Mouse (Mus musculus) brain, embryonic 14.5 days (tissue): ENCODE data around the gene Xkr8.

Experiments used
- CTCF ChIP-seq: fragments of 200-500 bp; IDR thresholded peaks from 2 replicates; pipeline ENCODE4 v1.5.1; 2012; ENCODE audit warnings: inconsistent platforms, mild to moderate bottlenecking, moderate library complexity, borderline replicate concordance; ENCODE audit not compliant: insufficient read depth, insufficient read length; ENCODE audit errors: extremely low read depth
- POLR2A ChIP-seq: fragments of 200-500 bp; IDR thresholded peaks from 2 replicates; pipeline ENCODE4 v1.6.1; 2012; ENCODE audit warnings: mild to moderate bottlenecking, inconsistent platforms, borderline replicate concordance; ENCODE audit not compliant: poor library complexity, insufficient read depth, insufficient read length, severe bottlenecking; ENCODE audit errors: extremely low read depth

GRCm38 (mm10) chr4:132689634-132690033 lies 42.7 kb downstream of the Xkr8 start:
- TF ChIP-seq CTCF: no peak
- no peak for TF ChIP-seq POLR2A
